Mouse (Mus musculus) liver, postnatal 0 days (tissue): ENCODE measurements at regions not wholly inside any gene's neighbourhood (a gene's known extent, or its start where the extent isn't known, plus 50 kb on each side); places are given as distances from the start of the nearest gene placed in this dataset.

ENCODE experiments used
- ATAC-seq: fragments of 200-750 bp; cut with Nextera tagmentation; 2 replicates; pipeline ENCODE4 v1.8.0; 2017; ENCODE audit warnings: mild to moderate bottlenecking, moderate library complexity
- DNase-seq: peaks from one replicate; pipeline ENCODE4 v3.0.0-alpha.2; 2016
- H3K27ac ChIP-seq: fragments of 300-500 bp; sonication (generic); 2 replicates; pipeline ENCODE4 v1.5.1; 2014; ENCODE audit warnings: antibody characterized with exemption, moderate library complexity, mild to moderate bottlenecking, low read depth
- H3K27me3 ChIP-seq: fragments of 300-500 bp; sonication (generic); 2 replicates; pipeline ENCODE4 v1.6.1; 2014; ENCODE audit warnings: low read length, control low read depth, mixed read lengths; ENCODE audit not compliant: insufficient read depth
- H3K36me3 ChIP-seq: fragments of 300-500 bp; sonication (generic); replicated peaks from 2 replicates; pipeline ENCODE4 v1.6.1; 2014; ENCODE audit warnings: mild to moderate bottlenecking, control low read depth, low read length, moderate library complexity, mixed read lengths; ENCODE audit not compliant: insufficient read depth
- H3K4me1 ChIP-seq: fragments of 300-500 bp; sonication (generic); 2 replicates; pipeline ENCODE4 v1.6.1; 2014; ENCODE audit warnings: antibody characterized with exemption, mild to moderate bottlenecking, control low read depth; ENCODE audit not compliant: insufficient read depth
- H3K4me2 ChIP-seq: fragments of 300-500 bp; sonication (generic); 2 replicates; pipeline ENCODE4 v1.6.1; 2014; ENCODE audit warnings: low read depth, mild to moderate bottlenecking, low read length, moderate library complexity, mixed read lengths
- H3K4me3 ChIP-seq: fragments of 300-500 bp; sonication (generic); 2 replicates; pipeline ENCODE4 v1.5.1; 2014; ENCODE audit warnings: low read depth, low read length
- H3K9ac ChIP-seq: fragments of 300-500 bp; sonication (generic); replicated peaks from 2 replicates; pipeline ENCODE4 v1.6.1; 2014; ENCODE audit warnings: mild to moderate bottlenecking, moderate library complexity
- H3K9me3 ChIP-seq: fragments of 300-500 bp; sonication (generic); 2 replicates; pipeline ENCODE4 v1.6.1; 2016; ENCODE audit warnings: mild to moderate bottlenecking, control low read depth, low read length, mixed read lengths
- CTCF ChIP-seq: sonication (generic); IDR thresholded peaks from 2 replicates; pipeline ENCODE4 v1.5.1; 2016; ENCODE audit warnings: antibody characterized with exemption, low read depth
- EP300 ChIP-seq: IDR thresholded peaks from 2 replicates; pipeline ENCODE4 v1.6.1; 2016; ENCODE audit warnings: antibody characterized with exemption, low read depth, mild to moderate bottlenecking
- WGBS: fragments of 180-500 bp; shearing (Covaris S2); extraction: QIAGEN DNeasy Blood & Tissue Kit; methylation state at CpG from one replicate; pipeline ENCODE4 v1.1.7; 2014; ENCODE audit not compliant: insufficient replicate concordance; 5-methylcytosine and 5-hydroxymethylcytosine counted together

DNA sequence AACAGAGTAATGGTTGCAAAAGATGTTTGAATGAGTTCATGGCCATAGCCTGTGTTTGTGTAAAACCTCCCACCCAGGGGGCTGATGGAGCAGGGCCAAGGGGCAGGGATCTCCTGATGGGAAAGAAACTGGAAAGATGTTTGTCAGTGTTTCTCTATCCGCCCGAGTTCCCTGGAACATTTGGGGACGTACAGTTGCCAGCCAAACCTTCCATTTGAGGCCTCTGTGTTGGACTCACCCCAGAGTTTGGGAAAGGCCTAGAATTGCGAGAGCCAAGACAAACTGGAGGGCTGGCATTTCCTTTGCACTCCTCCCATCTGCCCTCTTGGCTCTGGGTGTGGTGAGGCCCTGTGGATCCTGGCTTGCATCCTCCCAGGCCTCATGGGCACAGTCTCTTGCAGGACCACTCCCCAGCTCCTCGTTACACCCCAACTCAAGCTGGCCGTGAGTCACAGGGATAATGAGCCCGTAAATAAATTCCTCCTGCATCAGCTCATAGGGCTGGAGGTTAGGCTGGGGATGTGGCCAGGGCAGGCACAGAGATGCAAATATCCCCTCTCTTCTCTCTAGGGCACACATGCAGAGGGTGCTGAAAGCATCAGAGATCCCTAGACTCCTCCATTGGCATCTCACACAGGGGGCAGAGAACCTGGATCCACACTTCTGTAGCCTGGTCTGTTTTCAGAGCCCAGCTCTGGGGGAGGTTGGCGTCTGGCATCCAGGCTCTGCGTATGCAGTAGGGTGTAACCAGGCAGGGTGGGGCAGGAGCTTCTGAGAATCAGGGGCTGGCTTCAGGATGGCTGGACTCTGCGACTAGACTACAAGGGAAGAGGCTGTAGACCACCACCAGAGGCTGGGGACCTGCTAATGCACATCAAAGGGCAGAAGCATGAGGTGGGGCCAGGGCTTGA lies 306.7 kb downstream of the Rps24 start:
- ATAC-seq (no peak), DNase-seq (no peak)
- no peaks in the 10 kb centered on the region for H3K9me3 ChIP-seq
- H3K27me3 ChIP-seq = no peaks in the 10 kb centered on the region
- H3K9ac ChIP-seq = no peak overlapping the region
- no peaks in the 10 kb centered on the region for H3K4me1 ChIP-seq
- no peak for TF ChIP-seq CTCF
- TF ChIP-seq EP300 = no peak
- H3K4me2 ChIP-seq = no peak overlapping the region
- H3K36me3 ChIP-seq = no peaks in the 10 kb centered on the region
- WGBS = 67% methylated on average over 10 of the region's 10 CpGs
- no peak overlapping the region for H3K27ac ChIP-seq
- H3K4me3 ChIP-seq = no peak overlapping the region

DNA sequence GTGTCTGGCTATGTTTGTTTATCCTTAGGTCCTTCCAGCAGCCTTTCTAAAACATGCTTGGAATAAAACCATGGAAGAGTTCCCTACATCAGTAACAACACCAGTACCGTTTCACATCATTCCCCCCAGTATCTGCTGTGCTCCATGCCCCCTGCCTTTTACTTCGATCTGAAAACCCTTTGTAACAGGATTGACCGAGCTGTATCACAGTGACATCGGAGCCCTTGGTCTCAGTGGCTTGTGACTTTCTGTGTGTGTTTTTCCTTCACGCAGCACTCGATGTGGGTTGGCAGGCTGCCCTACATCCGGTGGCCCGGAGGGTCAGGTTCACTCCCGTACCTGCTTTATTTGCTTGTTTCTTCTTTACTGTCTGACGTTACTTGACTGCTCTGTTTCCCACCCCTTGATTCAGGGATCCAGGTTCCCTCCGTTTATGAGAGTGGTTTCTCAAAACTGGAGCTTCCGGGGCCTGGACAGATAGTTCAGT lies 307.5 kb downstream of the Rps24 start:
- no peak overlapping the region for H3K9ac ChIP-seq
- no peak overlapping the region for H3K4me2 ChIP-seq
- H3K4me3 ChIP-seq = no peak overlapping the region
- H3K27me3 ChIP-seq = no peaks in the 10 kb centered on the region
- 75% methylated on average over 12 of the region's 12 CpGs for WGBS
- H3K36me3 ChIP-seq = no peaks in the 10 kb centered on the region
- no peaks in the 10 kb centered on the region for H3K9me3 ChIP-seq
- no peak for DNase-seq
- H3K27ac ChIP-seq = no peak overlapping the region
- no peaks in the 10 kb centered on the region for H3K4me1 ChIP-seq
- ATAC-seq = no peak
- TF ChIP-seq CTCF (no peak), EP300 (no peak)

DNA sequence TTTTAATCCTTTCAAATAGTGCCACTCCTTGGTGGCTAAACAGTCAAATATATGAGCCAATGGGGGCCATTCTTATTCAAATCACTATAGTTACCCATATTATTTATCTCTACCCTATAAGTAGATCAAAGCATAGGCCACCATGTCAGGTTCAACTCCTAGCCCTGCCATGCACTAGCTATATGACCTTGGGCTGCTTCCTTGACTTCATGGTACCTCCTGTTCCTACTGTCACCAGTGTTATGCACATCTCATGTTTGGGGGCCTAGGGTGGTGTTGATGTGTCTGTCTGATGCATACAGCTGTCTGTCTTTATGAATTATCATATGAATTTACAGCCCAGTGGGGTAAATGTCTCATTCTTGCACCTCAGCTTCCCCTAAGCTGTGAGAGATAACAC lies 310.6 kb downstream of the Rps24 start:
- ATAC-seq = no peak
- TF ChIP-seq EP300 (no peak), CTCF (no peak)
- no peak overlapping the region for H3K4me2 ChIP-seq
- DNase-seq = no peak
- H3K27ac ChIP-seq = no peak overlapping the region
- no peaks in the 10 kb centered on the region for H3K9me3 ChIP-seq
- no peak overlapping the region for H3K9ac ChIP-seq
- no peak overlapping the region for H3K4me3 ChIP-seq
- no peaks in the 10 kb centered on the region for H3K36me3 ChIP-seq
- H3K4me1 ChIP-seq = no peaks in the 10 kb centered on the region
- H3K27me3 ChIP-seq = no peaks in the 10 kb centered on the region

DNA sequence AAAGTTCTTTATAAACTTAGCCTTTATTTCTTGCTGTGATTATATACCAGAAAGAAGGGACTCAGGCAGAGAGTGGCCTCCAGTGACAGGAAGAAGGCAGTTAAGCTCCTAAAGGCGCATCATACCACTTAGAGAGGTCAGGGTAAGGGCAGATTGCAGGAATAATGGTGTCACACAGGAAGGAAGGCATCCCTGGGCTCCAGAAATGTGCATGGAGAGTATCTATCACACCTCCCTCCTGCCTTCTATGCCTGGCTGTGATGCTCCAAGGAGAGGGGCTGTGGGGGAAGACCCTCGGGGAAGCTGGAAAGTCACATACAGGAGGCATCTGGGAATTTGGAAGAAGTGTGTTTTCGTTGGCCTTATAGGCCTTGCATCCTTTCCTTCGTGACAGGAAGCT lies 311.1 kb downstream of the Rps24 start:
- DNase-seq (no peak), ATAC-seq (no peak)
- no peak overlapping the region for H3K27ac ChIP-seq
- no peak overlapping the region for H3K4me3 ChIP-seq
- 69% methylated on average over 4 of the region's 4 CpGs for WGBS
- no peaks in the 10 kb centered on the region for H3K36me3 ChIP-seq
- H3K9me3 ChIP-seq = no peaks in the 10 kb centered on the region
- no peaks in the 10 kb centered on the region for H3K27me3 ChIP-seq
- no peak overlapping the region for H3K4me2 ChIP-seq
- no peak overlapping the region for H3K9ac ChIP-seq
- no peaks in the 10 kb centered on the region for H3K4me1 ChIP-seq
- no peak for TF ChIP-seq EP300
- no peak for TF ChIP-seq CTCF

DNA sequence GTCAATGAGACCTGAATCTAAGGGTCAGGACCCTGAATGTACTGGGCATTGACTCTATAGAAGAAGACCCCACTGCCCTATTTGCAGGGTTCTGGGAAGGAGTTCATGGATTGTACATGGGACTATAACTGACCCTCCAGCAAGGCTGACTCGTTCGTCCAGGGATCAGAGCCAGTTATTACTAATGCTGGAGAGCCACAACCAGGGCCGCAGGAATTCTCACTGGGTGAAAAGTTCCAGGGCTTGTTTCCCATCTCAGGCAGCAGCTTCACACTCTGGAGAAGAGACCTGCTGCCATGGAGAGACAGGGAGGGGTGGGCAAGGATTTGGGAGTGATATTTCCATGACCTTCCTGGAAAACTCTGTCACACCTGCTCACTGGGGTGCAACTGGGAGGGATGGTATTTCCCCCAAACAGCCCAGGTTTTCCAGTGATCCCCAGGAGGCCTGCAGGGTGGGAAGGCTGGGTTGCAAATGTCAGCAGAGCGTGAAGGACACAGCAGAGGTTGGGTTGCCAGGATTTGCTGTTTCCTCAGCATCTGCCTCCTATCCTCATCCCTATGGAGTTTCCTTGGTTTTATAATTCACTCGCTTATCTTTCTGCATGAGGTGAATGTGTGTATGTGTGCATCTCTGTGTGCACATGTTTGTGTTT lies 316.2 kb downstream of the Rps24 start:
- TF ChIP-seq CTCF = no peak
- no peak for TF ChIP-seq EP300
- Histone ChIP-seq H3K4me3 (no peak overlapping the region), H3K27ac (no peak overlapping the region), H3K4me2 (no peak overlapping the region), H3K9me3 (no peaks in the 10 kb centered on the region), H3K36me3 (no peaks in the 10 kb centered on the region), H3K4me1 (no peaks in the 10 kb centered on the region), H3K27me3 (no peaks in the 10 kb centered on the region), H3K9ac (no peak overlapping the region)
- no peak for ATAC-seq
- no peak for DNase-seq
- 88% methylated on average over 5 of the region's 5 CpGs for WGBS

DNA sequence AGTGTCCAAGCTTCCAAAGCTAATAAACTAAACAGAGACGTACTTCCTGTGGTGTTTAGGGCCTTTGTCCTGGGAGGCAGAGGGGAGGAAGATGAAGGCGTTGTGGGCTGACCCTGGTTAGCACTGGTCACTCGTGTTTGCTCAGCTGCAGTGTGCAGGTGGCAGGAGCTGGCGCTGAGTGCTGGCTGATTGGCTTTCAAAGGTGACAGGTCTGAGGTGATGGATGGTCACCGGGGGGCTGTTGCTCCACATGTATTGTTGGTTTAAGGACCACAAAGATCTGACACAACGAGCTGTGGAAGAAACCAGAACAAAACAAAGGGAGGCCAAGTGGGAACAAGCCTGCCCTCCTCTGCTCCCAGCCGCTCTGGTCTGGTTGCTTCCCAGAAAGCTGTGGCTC lies 320.1 kb downstream of the Rps24 start:
- H3K4me1 ChIP-seq = no peaks in the 10 kb centered on the region
- TF ChIP-seq CTCF (no peak), EP300 (no peak)
- no peak overlapping the region for H3K4me2 ChIP-seq
- 23% methylated on average over 7 of the region's 7 CpGs for WGBS
- no peaks in the 10 kb centered on the region for H3K9me3 ChIP-seq
- H3K9ac ChIP-seq = no peak overlapping the region
- no peak overlapping the region for H3K4me3 ChIP-seq
- no peak overlapping the region for H3K27ac ChIP-seq
- no peaks in the 10 kb centered on the region for H3K27me3 ChIP-seq
- DNase-seq = no peak
- no peaks in the 10 kb centered on the region for H3K36me3 ChIP-seq
- no peak for ATAC-seq
